Mouse (Mus musculus) lung, postnatal 0 days (tissue): ENCODE results near the gene Aqp11.

Experiments used
- CTCF ChIP-seq: IDR thresholded peaks from 2 replicates; pipeline ENCODE4 v1.5.1; 2016; ENCODE audit warnings: antibody characterized with exemption, mild to moderate bottlenecking
- EP300 ChIP-seq: IDR thresholded peaks from 2 replicates; pipeline ENCODE4 v1.6.1; 2016; ENCODE audit warnings: antibody characterized with exemption, mild to moderate bottlenecking, control low read depth

DNA sequence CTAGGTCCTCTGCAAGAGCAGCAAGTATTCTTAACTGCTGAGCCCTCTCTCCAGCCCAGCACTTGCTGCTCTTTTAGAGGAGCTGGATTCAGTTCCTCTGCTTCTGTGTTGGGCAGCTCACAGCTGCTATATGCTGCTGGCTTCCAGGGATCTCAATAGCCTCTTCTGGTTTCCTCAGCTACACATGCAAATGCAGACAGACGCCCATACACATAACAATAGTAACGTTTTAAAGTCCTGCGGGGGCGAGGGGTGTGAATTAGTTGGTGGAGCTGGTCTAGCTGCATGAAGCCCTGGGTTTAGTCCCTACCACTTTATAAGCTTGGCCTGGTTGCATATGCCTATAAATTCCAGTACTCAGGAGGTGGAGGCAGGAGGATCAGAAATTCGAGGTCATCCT lies 19.0 kb downstream of the Aqp11 start:
- TF ChIP-seq CTCF, result no peak
- TF ChIP-seq EP300, result no peak
